Mouse (Mus musculus) ES-E14 (cell line): ENCODE measurements at regions not wholly inside any gene's neighbourhood (a gene's known extent, or its start where the extent isn't known, plus 50 kb on each side); places are given as distances from the start of the nearest gene placed in this dataset.

ENCODE experiments used
- HCFC1 ChIP-seq: IDR thresholded peaks from 2 replicates; pipeline ENCODE4 v1.6.1; 2012; ENCODE audit warnings: low read length, inconsistent platforms, borderline replicate concordance; ENCODE audit not compliant: insufficient read depth
- MAFK ChIP-seq: IDR thresholded peaks from 2 replicates; pipeline ENCODE4 v1.6.1; 2014; ENCODE audit warnings: mild to moderate bottlenecking, low read depth, low read length, inconsistent platforms; ENCODE audit not compliant: insufficient read depth
- ZC3H11A ChIP-seq: IDR thresholded peaks from 2 replicates; pipeline ENCODE4 v1.6.1; 2012; ENCODE audit warnings: low read depth, mild to moderate bottlenecking, inconsistent platforms, low read length, borderline replicate concordance

DNA sequence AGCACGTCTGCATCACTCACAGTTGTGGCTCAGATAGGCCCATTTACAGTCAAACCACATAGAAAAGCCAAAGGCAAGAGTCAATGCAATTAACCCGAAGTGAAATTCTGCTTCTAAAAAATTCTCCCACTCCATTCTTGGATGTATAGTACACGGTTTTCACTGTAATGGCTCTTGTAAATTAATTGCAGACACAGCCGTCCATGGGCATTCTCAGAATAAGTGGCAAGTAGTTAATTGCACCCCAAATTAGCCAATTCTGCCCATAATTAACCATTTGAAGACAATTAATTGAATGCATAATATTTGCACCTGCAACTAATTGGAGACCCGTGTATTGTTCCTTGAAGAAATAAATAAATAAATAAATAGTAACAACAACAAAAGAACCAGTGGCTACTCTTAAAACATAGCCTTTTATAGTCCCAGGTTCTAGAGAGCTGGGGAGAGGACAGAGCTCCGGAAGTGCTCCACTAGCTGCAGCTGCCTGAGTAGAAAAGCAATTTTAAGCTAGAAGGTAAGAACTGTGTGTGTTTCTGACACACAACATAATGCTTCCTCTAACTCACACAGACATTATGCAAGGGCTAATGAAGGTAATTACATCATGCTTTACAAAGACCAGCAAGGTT lies 266.2 kb downstream of the Sox11 start:
- no peak for TF ChIP-seq MAFK
- TF ChIP-seq ZC3H11A = no peak
- no peak for TF ChIP-seq HCFC1
